Mouse (Mus musculus) embryo, embryonic 11 days (tissue): ENCODE measurements around the gene Hrnr.
A peak's percentile ranks its signal among the peaks of the same experiment; 100 is the strongest.

Source experiments
- DNase-seq: peaks from one replicate; pipeline ENCODE4 v3.0.0-alpha.2; 2015

Hrnr gene

GRCm38 (mm10) chr3:93319449-93319848 is at the start of gene Hrnr:
TSS of gene Hrnr (plus strand) at chr3:93319749.
- DNase-seq = no peak

GRCm38 (mm10) chr3:93273223-93273622 is 46.3 kb upstream of the Hrnr start, which contains the start of gene Flg:
TSS of gene Flg (plus strand) at chr3:93273523.
- DNase-seq = no peak

GRCm38 (mm10) chr3:93297542-93297941 is 22.0 kb upstream of the Hrnr start:
- no peak for DNase-seq

- DNase-seq = no peak
Observed at GRCm38 (mm10) chr3:93299832-93300231, 19.7 kb upstream of the Hrnr start.

GRCm38 (mm10) chr3:93301896-93302295 is 17.7 kb upstream of the Hrnr start:
- DNase-seq = no peak

- peak; percentile 8 for DNase-seq
Observed at GRCm38 (mm10) chr3:93306142-93306541, 13.4 kb upstream of the Hrnr start.

GRCm38 (mm10) chr3:93311371-93311770 is 8.2 kb upstream of the Hrnr start:
- DNase-seq = no peak

GRCm38 (mm10) chr3:93314388-93314787 is 5.2 kb upstream of the Hrnr start:
- DNase-seq = no peak

- no peak for DNase-seq
Observed at GRCm38 (mm10) chr3:93337749-93338148, 18.2 kb downstream of the Hrnr start.

- no peak for DNase-seq
Observed at GRCm38 (mm10) chr3:93340021-93340420, 20.5 kb downstream of the Hrnr start.

GRCm38 (mm10) chr3:93346896-93347295 is 27.3 kb downstream of the Hrnr start:
- DNase-seq = no peak

- DNase-seq = peak; percentile 60
Observed at GRCm38 (mm10) chr3:93360045-93360444, 40.5 kb downstream of the Hrnr start.

GRCm38 (mm10) chr3:93361933-93362574 is 42.5 kb downstream of the Hrnr start:
- DNase-seq = peak; percentile 76

- no peak for DNase-seq
Observed at GRCm38 (mm10) chr3:93366966-93367575, 47.5 kb downstream of the Hrnr start.

GRCm38 (mm10) chr3:93368171-93368570 is 48.6 kb downstream of the Hrnr start:
- DNase-seq = no peak

GRCm38 (mm10) chr3:93373416-93373815 is 53.9 kb downstream of the Hrnr start:
- DNase-seq = no peak

GRCm38 (mm10) chr3:93375196-93375595 is 55.6 kb downstream of the Hrnr start:
- no peak for DNase-seq

GRCm38 (mm10) chr3:93375601-93376000 is 56.1 kb downstream of the Hrnr start:
- no peak for DNase-seq

GRCm38 (mm10) chr3:93378146-93378545 is 58.6 kb downstream of the Hrnr start:
- no peak for DNase-seq
